In genomic region chr6:91410961-91411368, GRCm38 (mm10) we compare ENCODE assay signal across 9 mouse cellular contexts. TPM values are rescaled to one million over a fixed set of nuclear protein-coding genes. Genes with fewer than 3 reads are reported as not detected.
A peak's percentile ranks its signal among the peaks of the same experiment; 100 is the strongest.
DNase-seq lines count a peak whose midpoint lies in the region; ATAC-seq and TF ChIP-seq lines count a peak whose summit lies in the region.
"Had no signal": no experiment of that assay in that cellular context is flagged by ENCODE, and none has a peak within 500 bp of the region (broad histone marks: within the 10 kb centered on the region; RNA-seq: fewer than 3 reads in every experiment).

Wnt7a (minus strand) TSS chr6:91411363.

- TF ChIP-seq POLR2A in olfactory bulb, adult 2 months (IDR thresholded peaks at IDR 0.05; ENCODE audit: insufficient read depth, low read depth, low read length) = no peak

- peak within 1 kb of the TSS; percentile 56 for H3K27ac ChIP-seq in hindbrain, embryonic 14.5 days
- H3K27ac ChIP-seq in limb, embryonic 11.5 days (replicated peaks; ENCODE audit: low read depth, low read length) = no peak within 1 kb of the TSS
- peak within 1 kb of the TSS; percentile 42; the same call in 1 of the 2 replicates for H3K27ac ChIP-seq in olfactory bulb, adult 2 months (ENCODE audit: insufficient read depth, low read depth, low read length)

- H3K9ac ChIP-seq in hindbrain, embryonic 14.5 days = peak within 1 kb of the TSS; percentile 71
- H3K9ac ChIP-seq in limb, embryonic 11.5 days (ENCODE audit: low read length) = 0 out of 2 replicates have a peak within 1 kb of the TSS, but pooled peaks have one; percentile 7

- peak within 1 kb of the TSS; percentile 97 for H3K4me2 ChIP-seq in hindbrain, embryonic 14.5 days (replicated peaks)
- peak within 1 kb of the TSS; percentile 87 for H3K4me2 ChIP-seq in limb, embryonic 11.5 days (ENCODE audit: low read depth, severe bottlenecking)

- peak; percentile 11 for DNase-seq in gastrocnemius, postnatal 10 days
- no peak for DNase-seq in gastrocnemius, postnatal 36 days
- DNase-seq in thymus, postnatal 4 days = peak; percentile 51
- DNase-seq in thymus, adult 18-20 months = no peak
- no peak for DNase-seq in hindbrain, embryonic 14.5 days (ENCODE audit: low spot score)
- DNase-seq in limb, embryonic 11.5 days (ENCODE audit: low spot score) = peak; percentile 38
- DNase-seq in c-Kit-positive CD71-positive TER-119-positive erythroid progenitor cells, embryonic 14.5 days (ENCODE audit: low spot score) = no peak

- peak; percentile 56; the same call in 1 of the 2 replicates for ATAC-seq in hindbrain, embryonic 14.5 days (ENCODE audit: low FRiP score)
- ATAC-seq in limb, embryonic 11.5 days (ENCODE audit: insufficient number of reproducible peaks, low FRiP score, low TSS enrichment, low read depth) = peak; percentile 40; the same call in 1 of the 2 replicates

- peaks cover 43% of the 10 kb centered on the region for H3K27me3 ChIP-seq in hindbrain, embryonic 14.5 days (ENCODE audit: control insufficient read depth, insufficient read depth, low read length)
- H3K27me3 ChIP-seq in limb, embryonic 11.5 days (ENCODE audit: control insufficient read depth, insufficient read depth, low read length) = peaks cover 65% of the 10 kb centered on the region

- peaks cover 16% of the 10 kb centered on the region for H3K4me1 ChIP-seq in hindbrain, embryonic 14.5 days (replicated peaks; ENCODE audit: control insufficient read depth, insufficient read depth, low read length)
- H3K4me1 ChIP-seq in limb, embryonic 11.5 days (ENCODE audit: control insufficient read depth, insufficient read depth, low read length) = peaks cover 12% of the 10 kb centered on the region
- peaks cover 19% of the 10 kb centered on the region for H3K4me1 ChIP-seq in olfactory bulb, adult 2 months (ENCODE audit: control insufficient read depth, insufficient read depth, low read length)

- TF ChIP-seq CTCF in olfactory bulb, adult 2 months (IDR thresholded peaks at IDR 0.05; ENCODE audit: insufficient read depth, low read depth, low read length) = no peak

- no peaks in the 10 kb centered on the region for H3K9me3 ChIP-seq in hindbrain, embryonic 14.5 days (ENCODE audit: control insufficient read depth, low read length)
- H3K9me3 ChIP-seq in limb, embryonic 11.5 days (ENCODE audit: control insufficient read depth, low read length) = no peaks in the 10 kb centered on the region

- H3K4me3 ChIP-seq in hindbrain, embryonic 14.5 days (replicated peaks; ENCODE audit: low read length) = peak within 1 kb of the TSS; percentile 71
- H3K4me3 ChIP-seq in limb, embryonic 11.5 days (ENCODE audit: low read depth, low read length) = peak within 1 kb of the TSS; percentile 42
- H3K4me3 ChIP-seq in olfactory bulb, adult 2 months (ENCODE audit: insufficient read depth, low read depth, low read length) = peak within 1 kb of the TSS; percentile 86

- WGBS in hindbrain, embryonic 14.5 days = 1% methylated on average over 51 of the region's 51 CpGs
- WGBS in limb, embryonic 11.5 days = under 1% methylated on average over 51 of the region's 51 CpGs
- under 1% methylated on average over 51 of the region's 51 CpGs for WGBS in olfactory bulb, adult 2 months

- no peaks in the 10 kb centered on the region for H3K36me3 ChIP-seq in hindbrain, embryonic 14.5 days (replicated peaks; ENCODE audit: control insufficient read depth, insufficient read depth)
- no peaks in the 10 kb centered on the region for H3K36me3 ChIP-seq in limb, embryonic 11.5 days (ENCODE audit: control insufficient read depth, insufficient read depth, low read length)

- intact Hi-C loops in gastrocnemius, postnatal 36 days (cut with DNase I) = loop anchor here (5.0 kb wide), 1 partner anchor 239 kb away; no protein-coding TSS in a partner anchor

RNA-seq across cellular contexts. Expression of gene Wnt7a, which starts in this region (rescaled TPM):
- not detected for total RNA-seq in gastrocnemius, postnatal 10 days (2021)
- total RNA-seq in gastrocnemius, postnatal 36 days (2021) = not detected
- 7.5 and 8.8 TPM in 2 replicates for polyA plus RNA-seq in hindbrain, embryonic 14.5 days (2014; fragmentation: Nextera tagmentation; extraction: Ambion mirVana)
- 2.5 and 2.8 TPM in 2 replicates for polyA plus RNA-seq in limb, embryonic 11.5 days (2014; fragmentation: Nextera tagmentation; extraction: Ambion mirVana)
- polyA plus RNA-seq in olfactory bulb, adult 2 months (2012; ENCODE audit: insufficient read depth, insufficient read length, low replicate concordance, missing spikeins) = not detected in 2 replicates
- total RNA-seq: CH12.LX had no signal

Comparison
In these comparisons a context has a peak if more than half of its experiments do, and no peak if none do; other contexts are left out.
1. DNase-seq: peak in thymus, postnatal 4 days (single experiment) and limb, embryonic 11.5 days (single experiment); none in gastrocnemius, postnatal 36 days (0 of 2), thymus, adult 18-20 months (0 of 2), hindbrain, embryonic 14.5 days (single experiment) and c-Kit-positive CD71-positive TER-119-positive erythroid progenitor cells, embryonic 14.5 days (single experiment).
2. Peak in DNase-seq in gastrocnemius, postnatal 10 days; RNA of the gene not detected or under 1 TPM.
3. Peak in every context shown above with its lines, with median percentiles within 50 percentile points of each other: H3K4me3 ChIP-seq.